Mouse (Mus musculus): ENCODE measurements around the gene Cul4b. TPM values are rescaled to one million over a fixed set of nuclear protein-coding genes. Genes with fewer than 3 reads are reported as not detected.
A peak's percentile ranks its signal among the peaks of the same experiment; 100 is the strongest.
"Not testable (repeated sequence)": the region's sequence is repeated elsewhere in the genome, so short reads cannot be mapped to it uniquely, and the experiment has no call there.

The Cul4b gene
- 10 to 100 TPM; 34.8 to 37.8 TPM for total RNA-seq (2021)

- DNase-seq (ENCODE audit: low spot score in 2 of 2): no peak
- intact Hi-C loops (cut with DNase I): no loop called here
These were observed at the start of gene Cul4b for GRCm38 (mm10) chrX:38576078-38576477. Cul4b (minus strand) TSS chrX:38576196.

GRCm38 (mm10) chrX:38600995-38601369 is 25.0 kb upstream of the Cul4b start:
- intact Hi-C loops (cut with DNase I): loop anchor here (1.0 to 2.0 kb wide), 2 partner anchors 34 to 37 kb away; partner anchors contain the start of gene C1galt1c1
- peak; percentile 13 to 34 for DNase-seq (ENCODE audit: low spot score in 2 of 2)

- intact Hi-C loops (cut with DNase I): loop anchor here (1.0 to 2.0 kb wide), 2 partner anchors 34 to 36 kb away; partner anchors contain the start of gene C1galt1c1
- peak; percentile 70 to 90 for DNase-seq (ENCODE audit: low spot score in 2 of 2)
These were observed 24.4 kb upstream of the Cul4b start, which contains the start of gene Mcts1 for GRCm38 (mm10) chrX:38600177-38600994. Mcts1 (plus strand) TSS chrX:38600578.

- intact Hi-C loops (cut with DNase I): no loop called here
- no peak for DNase-seq (ENCODE audit: low spot score in 2 of 2)
These were observed 17.3 kb upstream of the Cul4b start for GRCm38 (mm10) chrX:38593180-38593889.

- intact Hi-C loops (cut with DNase I): no loop called here
- DNase-seq (ENCODE audit: low spot score in 2 of 2): no peak
These were observed 15.8 kb upstream of the Cul4b start for GRCm38 (mm10) chrX:38591749-38592148.

DNA sequence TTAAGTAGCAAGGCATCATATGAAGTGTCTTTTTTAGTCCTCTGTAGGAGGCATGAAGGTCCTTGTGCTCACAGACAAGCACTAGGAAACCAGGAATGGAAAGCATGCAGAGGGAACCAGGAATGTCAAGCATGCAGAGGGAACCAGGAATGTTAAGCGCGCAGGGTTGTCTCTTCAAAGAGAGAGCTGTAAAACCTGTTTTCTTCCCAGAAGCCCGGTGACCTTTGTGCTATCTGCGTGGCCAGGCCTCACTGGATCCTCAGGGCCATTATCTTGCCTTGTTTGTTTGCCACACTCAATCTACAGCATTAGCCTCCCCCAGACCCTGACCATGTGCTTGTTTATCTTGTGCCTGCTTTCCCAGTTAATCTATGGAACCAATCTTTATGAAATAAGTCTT is 13.8 kb upstream of the Cul4b start:
- no peak for DNase-seq (ENCODE audit: low spot score in 2 of 2)
- intact Hi-C loops (cut with DNase I): no loop called here

DNA sequence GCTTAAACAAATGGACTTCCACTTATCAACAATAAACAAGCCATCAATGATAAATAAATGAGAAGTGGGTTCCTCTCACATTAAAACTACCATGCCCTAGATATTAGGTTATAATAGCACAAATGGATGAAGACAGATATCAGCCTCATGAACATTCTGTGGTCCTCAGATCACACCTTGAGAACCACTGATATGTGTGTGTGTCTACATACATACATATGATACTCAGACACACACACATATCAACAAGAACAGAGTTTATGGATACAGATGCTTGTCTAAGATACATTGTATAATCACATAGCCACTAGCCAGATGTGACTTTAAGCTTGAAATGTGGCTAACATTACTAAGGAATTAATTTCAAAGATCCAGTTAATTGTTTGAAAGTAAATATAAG is 7.3 kb upstream of the Cul4b start:
- intact Hi-C loops (cut with DNase I): no loop called here
- no peak for DNase-seq (ENCODE audit: low spot score in 2 of 2)

GRCm38 (mm10) chrX:38581140-38581539 is 5.1 kb upstream of the Cul4b start:
- intact Hi-C loops (cut with DNase I): no loop called here
- DNase-seq (ENCODE audit: low spot score in 2 of 2): no peak

GRCm38 (mm10) chrX:38566521-38567205 is 9.3 kb downstream of the Cul4b start:
- no peak for DNase-seq (ENCODE audit: low spot score in 2 of 2)
- intact Hi-C loops (cut with DNase I): no loop called here

GRCm38 (mm10) chrX:38565176-38565542 is 10.8 kb downstream of the Cul4b start:
- no peak for DNase-seq (ENCODE audit: low spot score in 2 of 2)
- intact Hi-C loops (cut with DNase I): loop anchor here (2.0 kb wide), 1 partner anchor 70 kb away; the partner anchor contains the start of gene C1galt1c1

GRCm38 (mm10) chrX:38564542-38565175 is 11.3 kb downstream of the Cul4b start:
- intact Hi-C loops (cut with DNase I): loop anchor here (1.0 to 2.0 kb wide), 2 partner anchors 36 to 70 kb away; partner anchors contain the start of genes C1galt1c1 and Mcts1
- peak; percentile 86 to 92 for DNase-seq (ENCODE audit: low spot score in 2 of 2)

DNA sequence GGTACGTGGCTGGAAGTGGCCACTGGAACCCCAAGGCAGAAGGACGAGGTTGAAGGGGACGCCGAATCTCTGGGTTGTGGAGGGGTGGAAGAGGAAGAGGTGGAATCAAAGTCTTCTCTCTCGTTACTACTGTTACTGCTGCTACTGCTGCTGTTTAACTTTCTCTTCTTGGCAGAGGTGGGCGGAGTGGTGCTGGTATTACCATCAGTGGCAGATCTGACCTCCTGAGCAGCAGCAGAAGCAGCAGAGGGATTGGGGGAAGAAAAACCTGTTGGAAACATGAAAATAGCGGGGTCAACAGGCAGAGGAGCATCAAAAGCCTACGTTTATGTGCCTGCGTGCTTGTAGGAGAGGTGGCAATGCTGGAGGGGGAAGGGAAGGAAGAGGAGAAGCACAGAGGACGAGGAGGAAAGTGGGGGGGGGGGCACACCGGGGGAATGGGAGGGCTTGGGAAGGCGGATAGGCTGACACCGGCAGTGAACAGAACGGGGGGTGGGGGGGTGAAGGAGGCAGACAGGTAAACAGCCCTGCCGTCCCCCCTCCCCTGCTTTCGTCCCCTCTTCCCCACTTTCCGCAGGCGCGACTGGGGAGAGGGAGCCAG is 12.0 kb downstream of the Cul4b start:
- DNase-seq (ENCODE audit: low spot score in 2 of 2): peak; percentile 10 to 38
- intact Hi-C loops (cut with DNase I): loop anchor here (1.0 to 2.0 kb wide), 2 partner anchors 36 to 71 kb away; partner anchors contain the start of genes C1galt1c1 and Mcts1

DNA sequence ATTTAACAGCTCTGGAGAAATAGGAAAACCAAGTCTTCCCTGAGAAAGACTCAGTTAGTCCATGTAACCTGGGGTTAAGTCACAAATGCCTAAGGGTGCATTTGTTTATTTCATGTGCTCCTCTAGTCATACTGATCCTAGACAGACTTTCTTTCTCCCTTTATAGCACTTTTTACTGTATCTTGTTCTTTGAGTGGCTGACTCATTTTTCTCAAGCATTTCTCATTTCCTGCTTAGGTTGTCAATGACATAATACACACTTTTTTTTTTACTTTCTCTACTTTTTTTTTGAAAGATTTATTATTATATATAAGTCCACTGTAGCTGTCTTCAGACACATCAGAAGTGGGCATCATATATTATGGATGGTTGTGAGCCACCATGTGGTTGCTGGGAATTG is 22.7 kb downstream of the Cul4b start:
- intact Hi-C loops (cut with DNase I): no loop called here
- no peak for DNase-seq (ENCODE audit: low spot score in 2 of 2)

DNA sequence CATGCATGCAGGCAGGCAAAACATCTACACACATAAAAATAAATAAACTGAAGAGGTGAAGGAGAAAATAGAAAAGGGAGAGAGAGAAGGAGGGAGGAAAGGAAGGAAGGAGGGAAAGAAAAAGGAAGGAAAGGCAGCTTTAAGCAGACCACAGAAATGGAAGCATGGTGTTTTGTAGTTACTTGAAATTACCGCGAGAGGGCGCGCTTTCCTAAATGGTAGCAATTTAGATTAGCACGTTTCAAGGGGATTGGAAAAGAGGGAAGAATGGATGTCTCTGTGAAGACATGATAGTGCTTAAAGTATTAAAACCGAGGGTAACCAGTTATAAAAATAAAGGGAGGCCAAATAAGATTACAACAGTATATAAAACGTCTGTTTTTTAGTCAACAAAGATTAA is 61.4 kb downstream of the Cul4b start:
- DNase-seq (ENCODE audit: low spot score in 2 of 2): peak; percentile 14 to 18
- intact Hi-C loops (cut with DNase I): no loop called here

DNA sequence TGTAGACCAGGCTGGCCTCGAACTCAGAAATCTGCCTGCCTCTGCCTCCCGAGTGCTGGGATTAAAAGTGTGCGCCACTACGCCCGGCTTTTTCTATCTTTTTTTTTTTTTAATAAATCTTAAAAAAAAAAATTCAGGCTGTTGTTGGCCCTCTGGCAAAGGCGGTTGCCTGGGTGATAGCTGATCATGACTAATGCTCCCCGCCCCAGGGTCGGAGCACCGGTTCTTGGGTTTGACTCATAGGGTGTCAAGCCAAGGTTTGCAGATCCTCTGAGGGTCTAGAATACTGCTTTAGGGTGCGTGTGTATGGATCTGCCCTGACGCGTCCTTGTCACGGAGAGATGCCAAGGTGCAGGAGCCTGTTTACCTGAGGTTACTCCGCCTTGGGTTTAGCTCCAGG is 71.2 kb downstream of the Cul4b start:
- intact Hi-C loops (cut with DNase I): no loop called here
- DNase-seq (ENCODE audit: low spot score in 2 of 2): no peak

DNA sequence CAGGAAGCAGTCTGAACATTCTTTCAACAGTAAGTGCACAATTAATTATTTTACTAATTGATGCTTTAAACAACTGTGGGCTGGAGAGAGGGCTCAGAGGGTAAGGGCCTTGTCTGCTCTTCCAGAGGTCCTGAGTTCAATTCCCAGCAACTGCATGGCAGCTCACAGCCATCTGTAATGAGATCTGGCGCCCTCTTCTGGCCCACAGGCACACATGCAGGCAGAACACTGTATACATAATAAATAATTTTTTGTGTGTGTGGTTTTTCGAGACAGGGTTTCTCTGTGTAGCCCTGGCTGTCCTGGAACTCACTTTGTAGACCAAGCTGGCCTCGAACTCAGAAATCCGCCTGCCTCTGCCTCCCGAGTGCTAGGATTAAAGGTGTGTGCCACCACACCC is 73.8 kb downstream of the Cul4b start:
- intact Hi-C loops (cut with DNase I); DNase-seq (ENCODE audit: low spot score in 2 of 2): not testable (repeated sequence)

- DNase-seq (ENCODE audit: low spot score in 2 of 2); intact Hi-C loops (cut with DNase I): not testable (repeated sequence)
These were observed 90.5 kb downstream of the Cul4b start for GRCm38 (mm10) chrX:38485464-38485863.
